Comparison of ENCODE assay signal across 25 mouse cellular contexts in genomic region chr17:83207296-83207695, GRCm38 (mm10). TPM values are rescaled to one million over a fixed set of nuclear protein-coding genes. Genes with fewer than 3 reads are reported as not detected.
A peak's percentile ranks its signal among the peaks of the same experiment; 100 is the strongest.
DNase-seq lines count a peak whose midpoint lies in the region; ATAC-seq lines count a peak whose summit lies in the region.
"Had no signal": no experiment of that assay in that cellular context is flagged by ENCODE, and none has a peak within 500 bp of the region (broad histone marks: within the 10 kb centered on the region; RNA-seq: fewer than 3 reads in every experiment).

No protein-coding gene starts in this region.

- no peaks in the 10 kb centered on the region for H3K9me3 ChIP-seq in heart, embryonic 16.5 days (replicated peaks; ENCODE audit: control insufficient read depth, low read length)
- no peaks in the 10 kb centered on the region for H3K9me3 ChIP-seq in forebrain, embryonic 15.5 days
- H3K9me3 ChIP-seq: embryonic facial prominence, embryonic 12.5 days; embryonic facial prominence, embryonic 15.5 days had no signal

- no peak overlapping the region for H3K4me3 ChIP-seq in heart, embryonic 16.5 days (ENCODE audit: low read length)
- H3K4me3 ChIP-seq in forebrain, embryonic 15.5 days = no peak overlapping the region
- H3K4me3 ChIP-seq: embryonic facial prominence, embryonic 12.5 days; embryonic facial prominence, embryonic 15.5 days had no signal

- no peak overlapping the region for H3K9ac ChIP-seq in heart, embryonic 16.5 days (ENCODE audit: low read length)
- H3K9ac ChIP-seq in forebrain, embryonic 15.5 days (replicated peaks) = no peak overlapping the region
- H3K9ac ChIP-seq: embryonic facial prominence, embryonic 12.5 days; embryonic facial prominence, embryonic 15.5 days; hindbrain, embryonic 14.5 days had no signal

- ATAC-seq in heart, embryonic 16.5 days (replicated peaks; ENCODE audit: extremely low read depth, insufficient read depth, low FRiP score) = peak; percentile 52
- ATAC-seq in forebrain, embryonic 15.5 days (replicated peaks) = no peak
- ATAC-seq: forebrain, embryonic 14.5 days; hindbrain, postnatal 0 days; inflammation-experienced regulatory T-cells, adult 6 months; Patski had no signal

- H3K36me3 ChIP-seq in heart, embryonic 16.5 days (ENCODE audit: control insufficient read depth, insufficient read depth) = no peaks in the 10 kb centered on the region; the same call in 1 of the 2 replicates
- H3K36me3 ChIP-seq in forebrain, embryonic 15.5 days = no peaks in the 10 kb centered on the region
- H3K36me3 ChIP-seq: embryonic facial prominence, embryonic 12.5 days; embryonic facial prominence, embryonic 15.5 days; G1E had no signal

- H3K4me1 ChIP-seq in heart, embryonic 16.5 days (ENCODE audit: control insufficient read depth, insufficient read depth, low read length) = no peaks in the 10 kb centered on the region
- peaks cover 15% of the 10 kb centered on the region for H3K4me1 ChIP-seq in forebrain, embryonic 15.5 days
- H3K4me1 ChIP-seq: embryonic facial prominence, embryonic 15.5 days had no signal

- no peak overlapping the region for H3K27ac ChIP-seq in heart, embryonic 16.5 days (ENCODE audit: low read length)
- H3K27ac ChIP-seq in forebrain, embryonic 15.5 days (replicated peaks) = no peak overlapping the region
- H3K27ac ChIP-seq: embryonic facial prominence, embryonic 12.5 days; embryonic facial prominence, embryonic 15.5 days; hindbrain, embryonic 14.5 days; hindbrain, postnatal 0 days had no signal

- no peak overlapping the region for H3K4me2 ChIP-seq in heart, embryonic 16.5 days (ENCODE audit: low read depth, low read length)
- no peak overlapping the region for H3K4me2 ChIP-seq in forebrain, embryonic 15.5 days (replicated peaks)
- H3K4me2 ChIP-seq: embryonic facial prominence, embryonic 12.5 days; embryonic facial prominence, embryonic 15.5 days; heart, embryonic 11.5 days; hindbrain, embryonic 14.5 days had no signal

- WGBS in heart, embryonic 16.5 days = 75% methylated on average over 3 of the region's 3 CpGs
- 86% methylated on average over 3 of the region's 3 CpGs for WGBS in forebrain, embryonic 15.5 days

- H3K27me3 ChIP-seq in heart, embryonic 16.5 days (ENCODE audit: control insufficient read depth, insufficient read depth, low read length) = no peaks in the 10 kb centered on the region
- no peaks in the 10 kb centered on the region for H3K27me3 ChIP-seq in forebrain, embryonic 15.5 days
- H3K27me3 ChIP-seq: Patski had no signal

- no peak for DNase-seq in heart, postnatal 4 days
- DNase-seq in thymus, postnatal 0 days (ENCODE audit: low spot score) = peak; percentile 84
- peak; percentile 65 for DNase-seq in thymus, postnatal 25 days
- DNase-seq in frontal cortex, postnatal 36 days (ENCODE audit: low spot score in 2 of 2) = no peak
- no peak for DNase-seq in cerebellum, postnatal 14 days
- no peak for DNase-seq in kidney, adult 9 months
- DNase-seq: adrenal gland, postnatal 10 days; adrenal gland, postnatal 36 days; cerebellum, adult 2 months; cerebellum, postnatal 10 days; gastrocnemius, postnatal 14 days; heart, adult 11 months; heart, postnatal 10 days; heart, postnatal 36 days had no signal

RNA-seq across cellular contexts. Expression of gene Pkdcc, which starts 7.8 kb away (rescaled TPM):
- polyA plus RNA-seq in heart, embryonic 16.5 days (2015; fragmentation: Nextera tagmentation; extraction: Ambion mirVana) = 10.9 and 11.9 TPM in 2 replicates
- total RNA-seq in heart, postnatal 4 days (2021) = 10 to 100 TPM; 68.1 to 76.6 TPM
- polyA plus RNA-seq in thymus, postnatal 0 days (2015; fragmentation: Nextera tagmentation; extraction: Ambion mirVana) = 12.5 and 13.1 TPM in 2 replicates
- polyA plus RNA-seq in forebrain, embryonic 15.5 days (2015; fragmentation: Nextera tagmentation; extraction: Ambion mirVana) = 6.5 and 7.4 TPM in 2 replicates
- total RNA-seq: G1E had no signal
- polyA plus RNA-seq: G1E had no signal

Comparison
In these comparisons a context has a peak if more than half of its experiments do, and no peak if none do; other contexts are left out.
1. DNase-seq: peak in thymus, postnatal 0 days (single experiment) and thymus, postnatal 25 days (single experiment); none in heart, postnatal 4 days (single experiment), frontal cortex, postnatal 36 days (0 of 2), cerebellum, postnatal 14 days (0 of 2) and kidney, adult 9 months (single experiment).